Mouse (Mus musculus): ENCODE measurements at regions not wholly inside any gene's neighbourhood (a gene's known extent, or its start where the extent isn't known, plus 50 kb on each side); places are given as distances from the start of the nearest gene placed in this dataset.

DNA sequence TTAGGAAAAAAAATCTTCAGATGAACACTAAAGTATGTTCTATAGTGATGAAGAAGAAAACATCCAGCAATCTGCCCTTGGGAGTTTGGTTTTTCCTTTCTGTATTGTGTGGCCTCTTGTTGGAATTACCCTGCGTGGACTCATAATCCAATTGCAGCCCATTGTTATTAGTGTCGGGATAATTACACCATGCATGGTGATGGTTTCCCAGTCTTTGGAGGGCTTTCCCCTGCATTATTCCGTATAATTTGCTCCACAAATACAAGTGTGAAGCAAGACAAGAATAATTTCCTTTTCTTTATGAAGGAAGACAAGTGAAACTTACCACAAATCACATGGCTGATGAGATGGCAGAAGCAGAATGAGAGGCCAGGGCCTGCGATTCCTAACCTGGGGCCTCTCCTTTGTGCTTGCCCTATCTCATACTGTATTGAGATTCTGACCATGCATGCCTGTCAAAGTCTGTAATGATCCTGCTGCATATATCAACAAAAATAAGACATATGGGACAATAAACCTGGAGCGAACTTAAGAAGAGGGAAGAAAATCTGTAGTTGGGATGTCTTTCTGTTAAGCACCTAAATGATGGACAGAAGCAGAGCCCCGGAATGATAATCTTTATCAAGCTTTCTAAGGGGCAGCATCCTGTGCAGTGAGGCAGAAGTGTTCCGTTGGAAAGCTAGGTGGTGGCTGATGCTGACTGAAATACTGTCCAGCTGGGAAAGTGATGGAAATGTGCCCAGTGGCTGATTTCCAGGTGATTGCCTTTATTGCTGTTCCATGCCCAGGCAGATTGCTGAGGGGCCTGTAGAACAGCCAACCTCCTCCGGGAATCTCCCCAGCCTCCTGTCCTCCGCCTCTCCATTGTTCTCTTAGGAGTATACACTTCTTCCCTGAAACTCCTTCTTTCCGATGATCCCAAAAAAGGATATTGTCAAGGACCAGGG, 130.8 kb upstream of the 4933402D24Rik start:
- TF ChIP-seq CTCF (IDR thresholded peaks at IDR 0.05; ENCODE audit: insufficient read depth, low read length) (no peak), POLR2A (IDR thresholded peaks at IDR 0.05; ENCODE audit: borderline replicate concordance, extremely low read depth, low read depth, low read length) (no peak)
